15 mouse cellular contexts compared by ENCODE assay signal in genomic region chr14:78632747-78633146, GRCm38 (mm10).
"Had no signal": no experiment of that assay in that cellular context is flagged by ENCODE, and none has a peak within 500 bp of the region (broad histone marks: within the 10 kb centered on the region; RNA-seq: fewer than 3 reads in every experiment).

No protein-coding gene starts in this region.

- H3K9ac ChIP-seq: limb, embryonic 15.5 days; liver, embryonic 12.5 days; lung, embryonic 15.5 days; neural tube, embryonic 12.5 days; stomach, embryonic 15.5 days had no signal

- H3K4me1 ChIP-seq: limb, embryonic 15.5 days; liver, embryonic 12.5 days; lung, embryonic 15.5 days; stomach, embryonic 15.5 days had no signal

- H3K36me3 ChIP-seq: limb, embryonic 15.5 days; liver, embryonic 12.5 days; lung, embryonic 15.5 days; neural tube, embryonic 12.5 days; stomach, embryonic 15.5 days had no signal

- H3K4me2 ChIP-seq: limb, embryonic 15.5 days; liver, embryonic 12.5 days; lung, embryonic 15.5 days; neural tube, embryonic 12.5 days; stomach, embryonic 15.5 days had no signal

- H3K27me3 ChIP-seq: limb, embryonic 15.5 days; liver, embryonic 12.5 days; lung, embryonic 15.5 days; neural tube, embryonic 12.5 days; stomach, embryonic 15.5 days had no signal

- DNase-seq: kidney, adult 8-10 months; kidney, postnatal 25 days; layer of hippocampus, adult 9-11 months; layer of hippocampus, postnatal 36 days; lung, postnatal 14 days; right cerebral cortex, postnatal 14 days; thymus, adult 2 months; thymus, postnatal 25 days had no signal

- H3K4me3 ChIP-seq: limb, embryonic 15.5 days; liver, embryonic 12.5 days; lung, embryonic 15.5 days; myocyte; neural tube, embryonic 12.5 days; stomach, embryonic 15.5 days had no signal

- H3K9me3 ChIP-seq: limb, embryonic 15.5 days; liver, embryonic 12.5 days; lung, embryonic 15.5 days; neural tube, embryonic 12.5 days; stomach, embryonic 15.5 days had no signal

- ATAC-seq: liver, embryonic 12.5 days had no signal

- H3K27ac ChIP-seq: limb, embryonic 15.5 days; liver, embryonic 12.5 days; lung, embryonic 15.5 days; macrophage; neural tube, embryonic 12.5 days; stomach, embryonic 15.5 days had no signal
